Mouse (Mus musculus) ES-E14 (cell line): ENCODE results near the gene Cyp2b10.

Source experiments
- HCFC1 ChIP-seq: IDR thresholded peaks from 2 replicates; pipeline ENCODE4 v1.6.1; 2012; ENCODE audit warnings: low read length, inconsistent platforms, borderline replicate concordance; ENCODE audit not compliant: insufficient read depth
- MAFK ChIP-seq: IDR thresholded peaks from 2 replicates; pipeline ENCODE4 v1.6.1; 2014; ENCODE audit warnings: mild to moderate bottlenecking, low read depth, low read length, inconsistent platforms; ENCODE audit not compliant: insufficient read depth

DNA sequence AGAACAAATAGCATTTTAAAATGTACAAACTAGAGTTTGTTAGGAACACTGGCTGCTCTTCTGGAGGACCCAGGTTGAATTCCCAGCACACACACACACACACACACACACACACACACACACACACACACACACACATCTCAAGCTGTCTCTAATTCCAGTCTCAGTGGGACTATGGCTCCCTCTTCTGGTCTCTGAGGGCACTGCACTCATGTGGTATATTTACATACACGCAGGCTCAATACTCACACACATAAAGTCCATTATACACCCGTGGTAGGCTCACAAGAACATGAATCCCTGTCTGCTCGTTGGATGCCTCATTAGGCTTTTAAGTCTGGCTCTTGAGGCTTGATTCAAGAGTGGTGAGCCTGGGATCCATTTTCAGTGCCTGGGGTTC lies 6.6 kb downstream of the Cyp2b10 start:
- no peak for TF ChIP-seq MAFK
- TF ChIP-seq HCFC1: no peak
